Mouse (Mus musculus): Measurements from ENCODE around the gene Pus10.

- TF ChIP-seq POLR2A (IDR thresholded peaks at IDR 0.05; ENCODE audit: low read depth, low read length) (no peak), CTCF (IDR thresholded peaks at IDR 0.05; ENCODE audit: borderline replicate concordance, insufficient read depth, low read length) (no peak)
These were observed 56.9 kb downstream of the Pus10 start for GRCm38 (mm10) chr11:23722326-23722725.

Measured in embryonic fibroblast, embryonic 13.5 days (primary cell).